Mouse (Mus musculus): ENCODE data around the gene Cntnap1. TPM values are rescaled to one million over a fixed set of nuclear protein-coding genes. Genes with fewer than 3 reads are reported as not detected.

Cntnap1 gene
- polyA plus RNA-seq, 1 experiment: 2.6 TPM

- no peak for DNase-seq (ENCODE audit: low read depth, low spot score)
Measured at GRCm38 (mm10) chr11:101234124-101234523, 63.8 kb downstream of the Cntnap1 start.

GRCm38 (mm10) chr11:101235429-101235828 is 65.1 kb downstream of the Cntnap1 start:
- DNase-seq (ENCODE audit: low read depth, low spot score): no peak

- DNase-seq (ENCODE audit: low read depth, low spot score): no peak
- 91% methylated on average over 5 of the region's 5 CpGs for WGBS
Measured at GRCm38 (mm10) chr11:101236782-101237181, 66.5 kb downstream of the Cntnap1 start.

DNA sequence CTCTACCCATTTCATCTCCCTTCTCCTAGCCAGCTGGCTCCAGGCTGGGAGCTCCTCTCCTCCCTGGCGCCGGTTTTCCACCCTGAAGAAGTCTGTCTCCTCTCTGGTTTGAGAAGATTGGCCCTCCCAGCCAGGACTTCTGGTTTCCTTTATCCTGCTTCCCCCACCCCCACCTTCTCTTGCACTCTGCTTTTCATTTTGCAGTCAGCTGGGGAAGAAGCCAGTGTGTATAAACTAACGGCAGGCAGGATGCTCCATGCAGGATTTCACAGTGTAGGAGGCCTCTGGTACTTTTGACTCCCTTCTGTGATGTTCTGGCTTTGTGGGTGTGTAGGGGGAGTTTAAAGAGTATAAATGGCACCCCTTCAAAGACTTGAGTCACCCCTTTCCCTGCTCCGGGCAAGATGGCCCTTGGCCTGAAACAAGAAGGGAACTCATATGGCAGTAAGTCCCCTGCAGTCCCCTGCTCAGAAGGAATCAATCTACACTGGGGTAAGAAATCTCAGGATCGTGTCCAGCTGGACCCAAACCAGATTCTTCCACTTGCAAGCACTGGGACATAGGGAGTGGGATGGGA is 67.8 kb downstream of the Cntnap1 start:
- DNase-seq (ENCODE audit: low read depth, low spot score): no peak
- WGBS: 59% methylated on average over 5 of the region's 5 CpGs

Other genes starting within 250 kb of the Cntnap1 start
- gene Stat3, start 231.0 kb upstream of the Cntnap1 start, polyA plus RNA-seq (2012; rRNA removed): 102 and 120 TPM in 2 replicates
- 33.4 and 36.4 TPM in 2 replicates for gene Cavin1, start 199.6 kb upstream of the Cntnap1 start, polyA plus RNA-seq (2012; rRNA removed)
- 48.4 and 73.0 TPM in 2 replicates for gene Atp6v0a1, start 161.1 kb upstream of the Cntnap1 start, polyA plus RNA-seq (2012; rRNA removed)
- gene Naglu, start 100.5 kb upstream of the Cntnap1 start, polyA plus RNA-seq (2012; rRNA removed): 12.9 and 13.6 TPM in 2 replicates
- 0.26 and 0.29 TPM in 2 replicates for gene Hsd17b1, start 92.1 kb upstream of the Cntnap1 start, polyA plus RNA-seq (2012; rRNA removed)
- gene Coasy, start 88.0 kb upstream of the Cntnap1 start, polyA plus RNA-seq (2012; rRNA removed): 38.1 and 46.5 TPM in 2 replicates
- gene Mlx, start 83.2 kb upstream of the Cntnap1 start, polyA plus RNA-seq (2012; rRNA removed): 144 and 164 TPM in 2 replicates
- gene Psmc3ip, start 75.1 kb upstream of the Cntnap1 start, polyA plus RNA-seq (2012; rRNA removed): 1.3 and 1.7 TPM in 2 replicates
- 53.7 and 67.9 TPM in 2 replicates for gene Retreg3, start 50.6 kb upstream of the Cntnap1 start, polyA plus RNA-seq (2012; rRNA removed)
- 14.4 and 17.8 TPM in 2 replicates for gene Tubg1, start 50.6 kb upstream of the Cntnap1 start, polyA plus RNA-seq (2012; rRNA removed)
- gene Tubg2, start 14.6 kb upstream of the Cntnap1 start, polyA plus RNA-seq (2012; rRNA removed): 1.8 and 2.3 TPM in 2 replicates
- 22.9 and 31.4 TPM in 2 replicates for gene Plekhh3, start 828 bp downstream of the Cntnap1 start, polyA plus RNA-seq (2012; rRNA removed)
- 9.2 and 16.9 TPM in 2 replicates for gene Ccr10, start 4.9 kb downstream of the Cntnap1 start, polyA plus RNA-seq (2012; rRNA removed)
- gene Ezh1, start 55.9 kb downstream of the Cntnap1 start, polyA plus RNA-seq (2012; rRNA removed): 22.1 and 30.6 TPM in 2 replicates
- 38.9 and 40.8 TPM in 2 replicates for gene Ramp2, start 75.5 kb downstream of the Cntnap1 start, polyA plus RNA-seq (2012; rRNA removed)
- gene Vps25, start 83.2 kb downstream of the Cntnap1 start, polyA plus RNA-seq (2012; rRNA removed): 80.6 and 82.2 TPM in 2 replicates
- 4.5 and 5.1 TPM in 2 replicates for gene Wnk4, start 90.0 kb downstream of the Cntnap1 start, polyA plus RNA-seq (2012; rRNA removed)
- gene Cntd1, start 108.5 kb downstream of the Cntnap1 start, polyA plus RNA-seq (2012; rRNA removed): 0.21 and 0.37 TPM in 2 replicates
- 336 and 344 TPM in 2 replicates for gene Coa3, start 108.6 kb downstream of the Cntnap1 start, polyA plus RNA-seq (2012; rRNA removed)
- gene Becn1, start 131.8 kb downstream of the Cntnap1 start, polyA plus RNA-seq (2012; rRNA removed): 59.8 and 107 TPM in 2 replicates
- 52.4 and 56.6 TPM in 2 replicates for gene Psme3, start 145.7 kb downstream of the Cntnap1 start, polyA plus RNA-seq (2012; rRNA removed)
- gene Aoc2, start 154.5 kb downstream of the Cntnap1 start, polyA plus RNA-seq (2012; rRNA removed): 4.3 and 6.9 TPM in 2 replicates
- 10.9 and 16.1 TPM in 2 replicates for gene Aoc3, start 160.1 kb downstream of the Cntnap1 start, polyA plus RNA-seq (2012; rRNA removed)
- gene G6pc, start 197.0 kb downstream of the Cntnap1 start, polyA plus RNA-seq (2012; rRNA removed): 5.1 and 20.6 TPM in 2 replicates
- gene Aarsd1, start 247.1 kb downstream of the Cntnap1 start, polyA plus RNA-seq (2012; rRNA removed): 17.0 and 17.9 TPM in 2 replicates

All from large intestine, adult 2 months (tissue).